Mouse (Mus musculus) E14TG2a.4 (cell line): ENCODE data around the gene Htr3b.
"Not testable (repeated sequence)": the region's sequence is repeated elsewhere in the genome, so short reads cannot be mapped to it uniquely, and the experiment has no call there.

Experiments
- H3K27me3 ChIP-seq: 2 replicates; pipeline ENCODE4 v1.6.1; 2014; ENCODE audit warnings: low read length, control low read depth; ENCODE audit not compliant: insufficient read depth
- H3K36me3 ChIP-seq: 2 replicates; pipeline ENCODE4 v1.6.1; 2014; ENCODE audit warnings: low read length, control low read depth; ENCODE audit not compliant: insufficient read depth
- H3K4me1 ChIP-seq: replicated peaks from 2 replicates; pipeline ENCODE4 v1.6.1; 2014; ENCODE audit warnings: low read depth, low read length, control low read depth
- H3K4me3 ChIP-seq: replicated peaks from 2 replicates; pipeline ENCODE4 v1.5.1; 2014; ENCODE audit warnings: mild to moderate bottlenecking, low read length
- H3K9me3 ChIP-seq: 2 replicates; pipeline ENCODE4 v1.6.1; 2014; ENCODE audit warnings: low read length, control low read depth
- CTCF ChIP-seq: conservative IDR thresholded peaks from 2 replicates; pipeline ENCODE4 v1.5.1; 2014; ENCODE audit warnings: low read length
- NANOG ChIP-seq: IDR thresholded peaks from 2 replicates; pipeline ENCODE4 v1.6.1; 2014; ENCODE audit warnings: borderline replicate concordance, low read length, mixed read lengths
- POU5F1 ChIP-seq: IDR thresholded peaks from 2 replicates; pipeline ENCODE4 v1.6.1; 2014; ENCODE audit warnings: low read length, borderline replicate concordance

Gene Htr3b

GRCm38 (mm10) chr9:48984845-48985707 lies 20.3 kb upstream of the Htr3b start, which contains the start of gene Usp28:
Gene Usp28 (plus strand): TSS chr9:48985375.
- Histone ChIP-seq H3K27me3 (no peaks in the 10 kb centered on the region), H3K9me3 (peaks cover 7% of the 10 kb centered on the region; the same call in 1 of the 2 replicates), H3K4me3 (peak within 1 kb of the TSS; percentile 94), H3K4me1 (peaks cover 69% of the 10 kb centered on the region), H3K36me3 (peaks cover 30% of the 10 kb centered on the region)
- TF ChIP-seq POU5F1 (no peak), NANOG (no peak), CTCF (no peak)

- peaks cover 68% of the 10 kb centered on the region for H3K4me1 ChIP-seq
- H3K9me3 ChIP-seq = peaks cover 7% of the 10 kb centered on the region; the same call in 1 of the 2 replicates
- TF ChIP-seq POU5F1 = no peak
- no peak for TF ChIP-seq NANOG
- no peak for TF ChIP-seq CTCF
- peak overlapping the region; percentile 84 for H3K4me3 ChIP-seq
- peaks cover 24% of the 10 kb centered on the region for H3K36me3 ChIP-seq
- no peaks in the 10 kb centered on the region for H3K27me3 ChIP-seq
Measured at GRCm38 (mm10) chr9:48984320-48984844, 19.6 kb upstream of the Htr3b start.

DNA sequence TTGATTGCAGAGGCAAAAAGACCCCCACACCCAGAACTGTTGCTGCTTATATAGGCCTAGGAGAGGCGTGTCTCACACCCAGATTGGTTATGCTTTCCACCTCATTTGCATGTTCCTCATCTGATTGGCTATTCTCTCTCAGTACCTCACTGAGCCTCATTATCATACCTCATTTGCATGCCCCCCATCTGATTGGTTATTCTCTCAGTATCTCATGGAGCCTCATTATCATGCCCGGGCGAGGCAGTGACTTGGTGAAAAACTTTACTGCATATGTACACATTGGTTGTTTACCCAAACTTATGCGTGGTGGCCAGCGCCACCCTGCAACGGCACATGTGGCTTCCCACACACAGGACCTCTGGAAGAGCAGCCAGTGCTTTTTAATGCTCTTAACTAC lies 19.0 kb upstream of the Htr3b start:
- Histone ChIP-seq H3K4me1 (peaks cover 65% of the 10 kb centered on the region), H3K4me3 (peak overlapping the region; percentile 84), H3K36me3 (peaks cover 19% of the 10 kb centered on the region)
- not testable (repeated sequence) for H3K9me3 ChIP-seq, H3K27me3 ChIP-seq

GRCm38 (mm10) chr9:48981827-48982226 lies 17.0 kb upstream of the Htr3b start:
- TF ChIP-seq NANOG (no peak), POU5F1 (no peak), CTCF (no peak)
- no peak overlapping the region for H3K4me3 ChIP-seq
- peaks cover 4% of the 10 kb centered on the region; the same call in 1 of the 2 replicates for H3K36me3 ChIP-seq
- H3K27me3 ChIP-seq = no peaks in the 10 kb centered on the region
- peaks cover 7% of the 10 kb centered on the region; the same call in 1 of the 2 replicates for H3K9me3 ChIP-seq
- H3K4me1 ChIP-seq = peaks cover 56% of the 10 kb centered on the region

- Histone ChIP-seq H3K27me3 (no peaks in the 10 kb centered on the region), H3K9me3 (peaks cover 7% of the 10 kb centered on the region; the same call in 1 of the 2 replicates), H3K4me3 (no peak overlapping the region), H3K36me3 (no peaks in the 10 kb centered on the region), H3K4me1 (peaks cover 51% of the 10 kb centered on the region)
- TF ChIP-seq NANOG = no peak
- TF ChIP-seq POU5F1 = no peak
- TF ChIP-seq CTCF = no peak
Measured at GRCm38 (mm10) chr9:48980781-48981180, 16.0 kb upstream of the Htr3b start.

DNA sequence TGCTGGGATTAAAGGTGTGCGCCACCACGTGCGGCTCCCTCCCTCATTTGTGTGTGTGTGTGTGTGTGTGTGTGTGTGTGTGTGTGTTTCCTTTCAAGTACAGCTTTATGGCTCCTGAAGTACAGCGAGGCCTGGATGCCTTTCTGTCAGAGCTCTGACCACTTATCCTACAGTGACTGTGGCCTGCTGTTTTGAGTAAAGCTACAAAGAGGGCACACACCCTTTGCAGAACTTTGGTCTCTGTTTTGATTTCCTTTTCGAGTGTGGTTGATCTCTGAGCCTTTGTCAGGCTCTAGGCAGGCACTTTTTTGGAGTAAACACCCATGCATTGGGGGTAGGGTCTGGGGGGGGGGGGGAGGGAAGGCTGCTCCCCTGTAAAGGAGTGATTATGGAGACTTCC lies 15.6 kb upstream of the Htr3b start:
- Histone ChIP-seq H3K4me3 (no peak overlapping the region), H3K36me3 (no peaks in the 10 kb centered on the region), H3K4me1 (peaks cover 51% of the 10 kb centered on the region), H3K9me3 (peaks cover 7% of the 10 kb centered on the region; the same call in 1 of the 2 replicates), H3K27me3 (no peaks in the 10 kb centered on the region)
- no peak for TF ChIP-seq POU5F1
- TF ChIP-seq CTCF = no peak
- TF ChIP-seq NANOG = no peak

- Histone ChIP-seq H3K4me1 (peaks cover 50% of the 10 kb centered on the region), H3K27me3 (no peaks in the 10 kb centered on the region), H3K9me3 (no peaks in the 10 kb centered on the region), H3K4me3 (no peak overlapping the region), H3K36me3 (no peaks in the 10 kb centered on the region)
- TF ChIP-seq CTCF = no peak
- TF ChIP-seq NANOG = no peak
- TF ChIP-seq POU5F1 = no peak
Measured at GRCm38 (mm10) chr9:48976661-48977355, 12.0 kb upstream of the Htr3b start.

GRCm38 (mm10) chr9:48972494-48972893 lies 7.7 kb upstream of the Htr3b start:
- TF ChIP-seq CTCF = peak; percentile 74
- no peak for TF ChIP-seq NANOG
- H3K4me1 ChIP-seq = peaks cover 21% of the 10 kb centered on the region
- H3K9me3 ChIP-seq = peaks cover 8% of the 10 kb centered on the region
- no peaks in the 10 kb centered on the region for H3K27me3 ChIP-seq
- H3K36me3 ChIP-seq = no peaks in the 10 kb centered on the region
- H3K4me3 ChIP-seq = no peak overlapping the region
